Mouse (Mus musculus): ENCODE results near the gene Foxo6. TPM values are rescaled to one million over a fixed set of nuclear protein-coding genes. Genes with fewer than 3 reads are reported as not detected.
A peak's percentile ranks its signal among the peaks of the same experiment; 100 is the strongest.

The Foxo6 gene
- total RNA-seq, 1 experiment from 2014 or later, result not detected

DNA sequence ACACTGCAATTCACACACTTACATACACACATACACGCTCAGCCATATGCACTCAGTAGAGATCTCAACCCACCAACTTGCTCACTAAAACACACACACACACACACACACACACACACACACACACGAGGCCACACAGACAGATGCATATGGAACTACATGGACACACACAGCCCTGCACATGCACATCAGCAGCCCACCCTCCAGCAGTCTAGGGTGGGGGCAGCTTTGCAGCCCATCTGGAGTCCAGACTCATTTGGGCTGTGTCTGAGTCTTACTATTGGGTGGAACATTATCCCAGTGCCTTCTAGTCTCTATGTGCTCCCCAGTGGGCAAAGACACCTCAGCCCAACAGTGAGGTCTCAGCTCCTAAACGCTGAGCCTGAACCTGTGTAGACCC lies 23.0 kb downstream of the Foxo6 start:
- ATAC-seq (replicated peaks; ENCODE audit: insufficient number of reproducible peaks, low FRiP score, low TSS enrichment, poor library complexity, severe bottlenecking), result no peak

DNA sequence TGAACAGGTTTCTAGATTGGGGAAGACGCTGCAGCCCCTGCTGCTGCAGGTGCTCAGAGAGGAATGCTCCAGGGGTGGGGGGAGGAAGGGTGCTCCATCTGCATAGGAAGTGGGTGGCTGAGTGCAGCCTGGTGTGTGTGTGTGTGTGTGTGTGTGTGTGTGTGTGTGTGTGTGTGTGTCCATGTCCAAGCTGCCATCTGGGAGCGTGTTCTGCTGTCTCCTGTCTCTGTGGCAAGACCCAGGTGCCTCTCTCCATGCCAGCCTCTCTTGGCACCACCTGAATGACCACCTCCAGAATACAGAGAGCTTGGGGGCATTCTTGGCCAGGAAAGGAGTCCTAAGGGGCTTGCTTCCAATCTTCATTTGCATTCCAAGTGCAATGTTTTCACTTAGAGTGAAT lies 24.4 kb downstream of the Foxo6 start:
- no peak for ATAC-seq (replicated peaks; ENCODE audit: insufficient number of reproducible peaks, low FRiP score, low TSS enrichment, poor library complexity, severe bottlenecking)

DNA sequence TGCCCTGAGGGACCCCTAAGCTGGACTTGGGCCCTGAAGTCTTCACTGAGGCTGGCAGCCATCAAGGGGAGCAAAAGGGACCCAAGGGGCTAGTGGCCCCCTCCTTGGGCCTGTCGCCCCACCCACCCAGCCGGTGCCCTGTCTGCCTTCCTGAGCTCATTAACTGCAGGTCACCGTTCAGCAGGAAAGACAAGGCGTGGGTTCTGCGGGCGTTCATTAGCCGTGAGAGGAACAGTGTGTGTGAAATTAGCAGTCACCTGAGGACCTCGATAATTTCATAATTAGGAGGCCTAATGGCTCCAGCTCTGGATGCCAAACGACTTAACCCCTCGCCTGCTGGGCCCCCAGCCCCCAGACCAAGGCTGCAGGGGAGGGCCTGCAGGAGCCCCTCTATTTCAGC lies 24.9 kb downstream of the Foxo6 start:
- ATAC-seq (replicated peaks; ENCODE audit: insufficient number of reproducible peaks, low FRiP score, low TSS enrichment, poor library complexity, severe bottlenecking), result no peak

DNA sequence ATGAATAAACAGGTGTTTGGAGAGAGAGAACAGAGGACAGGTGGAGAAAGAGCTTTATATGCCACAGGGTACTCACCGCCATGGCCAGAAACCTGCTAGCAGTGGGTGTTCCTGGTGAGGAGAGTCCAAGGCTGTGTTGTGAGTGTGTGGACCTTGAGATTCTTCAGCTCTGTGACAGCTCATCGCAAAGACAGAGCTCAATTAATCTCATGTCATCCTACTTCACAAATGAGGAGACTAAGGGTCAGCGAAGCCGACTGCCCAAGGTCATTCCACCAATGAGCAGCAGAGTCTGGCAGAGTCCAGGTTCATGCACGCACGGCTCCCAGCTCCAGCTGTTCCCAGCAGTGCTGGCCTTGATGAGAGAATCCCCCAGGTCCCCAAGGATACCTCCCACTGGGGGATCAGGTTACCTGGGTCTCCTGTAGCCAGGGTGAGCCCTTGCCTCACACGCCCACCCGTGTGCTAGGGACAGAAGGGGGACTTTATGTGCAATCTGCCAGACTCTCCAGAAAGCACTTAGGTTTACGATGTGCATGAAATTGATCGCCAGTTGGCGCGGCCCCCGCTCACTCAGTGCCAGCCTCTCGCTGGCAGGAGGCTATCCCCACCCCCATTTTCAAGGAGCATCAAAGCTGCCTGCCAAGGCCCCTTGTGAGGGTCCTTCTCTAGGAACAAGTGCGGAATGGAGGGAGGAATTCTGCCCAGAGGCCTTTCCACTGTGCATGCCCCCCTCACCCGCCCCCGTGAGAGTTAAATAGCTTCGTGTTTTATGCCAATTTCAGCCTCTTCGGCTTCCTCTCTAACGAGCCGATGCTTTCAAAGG lies 27.6 kb downstream of the Foxo6 start:
- no peak for ATAC-seq (replicated peaks; ENCODE audit: insufficient number of reproducible peaks, low FRiP score, low TSS enrichment, poor library complexity, severe bottlenecking)

DNA sequence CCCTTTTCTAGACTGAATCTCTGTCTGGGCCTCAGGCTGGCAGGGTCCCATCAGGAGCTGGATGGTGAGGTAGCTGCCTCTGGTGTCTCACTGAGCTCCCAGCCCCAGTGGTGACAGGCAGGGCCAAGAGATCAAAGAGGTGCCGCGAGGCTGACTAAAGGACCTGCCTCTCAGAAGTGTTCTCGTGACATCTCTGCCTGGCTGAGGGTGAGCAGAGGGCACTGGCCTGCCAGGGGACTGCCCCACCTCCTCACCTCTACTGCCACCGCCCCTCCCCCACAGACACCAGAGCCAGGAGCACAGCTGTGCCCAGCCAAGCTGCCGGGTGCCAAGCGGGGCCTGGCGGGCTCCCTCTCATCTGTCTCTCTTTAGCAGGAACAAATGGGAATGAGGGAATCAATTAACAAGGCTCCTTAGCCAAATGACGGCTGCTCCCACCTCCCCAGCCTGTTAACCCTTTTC lies 38.3 kb downstream of the Foxo6 start:
- ATAC-seq (replicated peaks; ENCODE audit: insufficient number of reproducible peaks, low FRiP score, low TSS enrichment, poor library complexity, severe bottlenecking), result no peak

DNA sequence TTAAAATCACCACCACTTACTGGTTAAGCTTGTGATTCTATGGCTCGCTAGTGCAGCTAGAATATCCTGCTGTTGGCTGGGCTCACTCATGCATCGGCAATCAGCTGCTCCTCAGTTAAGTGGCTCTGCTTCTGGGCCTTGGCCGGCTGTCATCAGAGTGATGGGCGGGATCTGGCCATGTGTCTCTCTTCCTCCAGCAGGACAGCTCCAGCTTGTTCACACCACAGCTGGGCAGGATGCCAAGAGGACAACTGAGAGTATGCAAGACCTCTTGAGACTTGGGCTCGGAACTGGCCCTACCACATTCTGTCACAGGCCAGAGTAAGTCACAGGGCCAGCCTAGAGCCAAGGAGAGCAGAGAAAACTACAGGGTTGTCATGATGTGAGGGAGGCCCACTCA lies 39.7 kb downstream of the Foxo6 start:
- ATAC-seq (replicated peaks; ENCODE audit: insufficient number of reproducible peaks, low FRiP score, low TSS enrichment, poor library complexity, severe bottlenecking), result no peak

DNA sequence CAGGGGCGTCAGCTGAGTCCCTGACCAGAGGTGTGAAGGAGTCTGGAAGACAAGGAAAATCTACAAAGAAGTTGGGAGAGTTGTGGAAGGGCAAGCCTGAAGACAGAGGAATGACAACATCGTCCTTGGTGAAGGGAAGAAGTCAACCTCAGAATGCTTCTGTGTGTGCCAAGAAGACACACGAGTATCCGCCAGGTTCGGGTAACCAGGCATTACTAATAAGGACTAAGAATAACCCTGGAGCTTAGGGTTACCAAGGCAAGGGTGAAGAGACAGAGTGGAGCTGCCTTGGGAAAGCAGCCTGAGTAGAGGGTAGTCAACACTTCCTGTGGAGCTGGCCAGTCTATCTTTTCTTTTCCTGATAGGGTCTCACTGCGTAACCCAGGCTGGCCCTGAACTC lies 41.1 kb downstream of the Foxo6 start:
- 0 out of 2 replicates have a peak, but pooled peaks have one; percentile 13 for ATAC-seq (replicated peaks; ENCODE audit: insufficient number of reproducible peaks, low FRiP score, low TSS enrichment, poor library complexity, severe bottlenecking)

DNA sequence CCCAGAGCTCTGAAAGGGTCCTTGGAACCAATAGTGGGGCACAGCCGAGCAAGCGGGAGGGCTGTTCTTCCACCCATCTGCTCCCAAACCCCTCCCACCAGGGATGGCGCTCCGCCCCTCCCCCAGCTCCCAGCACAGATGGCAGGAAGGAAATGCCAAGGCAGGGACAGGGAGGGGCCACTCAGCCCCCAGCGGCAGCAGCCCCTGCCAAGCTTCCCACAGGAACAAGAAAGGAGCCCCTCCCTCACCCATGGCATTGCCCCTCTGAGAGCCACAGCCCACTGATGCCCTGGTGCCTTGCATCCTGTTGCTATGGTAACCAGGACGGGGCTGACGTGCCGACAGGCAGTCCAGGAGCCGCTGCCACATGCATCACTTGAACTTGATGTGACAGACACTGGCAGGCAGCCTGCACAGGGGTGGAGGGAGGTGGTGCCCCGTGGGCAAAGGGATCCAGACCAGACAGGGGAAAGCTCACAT lies 44.3 kb downstream of the Foxo6 start:
- no peak for ATAC-seq (replicated peaks; ENCODE audit: insufficient number of reproducible peaks, low FRiP score, low TSS enrichment, poor library complexity, severe bottlenecking)

DNA sequence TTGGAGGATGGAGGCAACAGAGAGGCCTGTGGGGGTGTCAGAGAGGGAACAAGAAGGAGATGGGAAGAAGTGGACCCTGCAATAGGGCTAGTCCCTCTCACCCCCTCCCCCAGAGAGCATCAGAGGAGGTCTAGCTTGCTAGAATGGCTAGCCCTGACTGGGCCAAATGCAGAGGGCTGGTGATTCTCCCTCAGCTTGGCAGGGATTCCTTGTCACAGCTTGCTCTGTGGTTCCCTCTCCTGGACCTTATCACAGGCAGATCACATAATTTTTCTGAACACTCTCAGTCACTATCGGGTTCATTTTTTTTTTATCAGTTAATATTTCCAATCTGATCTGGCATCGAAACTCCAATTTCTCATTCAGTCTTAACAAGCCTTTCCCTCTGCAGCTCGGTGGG lies 46.0 kb downstream of the Foxo6 start:
- ATAC-seq (replicated peaks; ENCODE audit: insufficient number of reproducible peaks, low FRiP score, low TSS enrichment, poor library complexity, severe bottlenecking), result no peak

DNA sequence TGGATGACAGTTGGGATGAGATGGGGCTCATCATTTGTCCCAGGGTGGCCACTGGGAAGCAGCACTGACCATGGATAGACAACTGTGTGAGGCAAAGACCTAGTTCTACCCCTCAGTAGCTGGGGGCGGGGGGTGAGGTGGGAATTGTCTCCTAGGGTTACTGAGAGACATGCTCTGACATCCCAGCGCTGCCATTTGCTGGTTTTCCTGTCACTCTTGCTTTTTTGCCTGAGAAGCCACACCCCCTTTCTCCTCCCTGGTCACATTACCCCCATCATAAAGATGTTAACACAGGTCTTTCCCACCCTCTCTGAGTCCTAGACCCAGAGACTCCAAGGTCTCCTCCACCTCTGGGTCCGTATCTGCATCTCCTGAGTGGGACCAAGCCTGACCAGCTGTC lies 47.7 kb downstream of the Foxo6 start:
- no peak for ATAC-seq (replicated peaks; ENCODE audit: insufficient number of reproducible peaks, low FRiP score, low TSS enrichment, poor library complexity, severe bottlenecking)

DNA sequence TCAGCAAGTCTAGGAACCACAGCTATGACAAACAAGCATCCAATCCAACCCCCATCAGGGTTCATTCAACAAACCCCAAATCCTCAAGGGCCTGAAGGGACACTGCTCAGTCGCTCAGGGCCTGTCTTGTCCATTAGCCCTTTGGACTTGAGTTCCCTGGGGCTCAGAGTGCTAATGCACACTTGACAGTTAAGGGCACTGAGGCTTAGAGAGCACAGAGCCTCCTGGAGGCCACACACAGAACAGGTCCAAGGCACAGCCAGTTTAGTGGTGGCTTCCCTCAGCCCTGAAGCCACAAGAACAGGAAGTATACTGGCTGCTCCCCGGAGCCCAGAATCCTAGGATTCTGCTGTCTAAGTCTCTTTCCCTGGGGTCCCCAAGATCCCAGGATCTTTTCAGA lies 53.9 kb downstream of the Foxo6 start:
- no peak for ATAC-seq (replicated peaks; ENCODE audit: insufficient number of reproducible peaks, low FRiP score, low TSS enrichment, poor library complexity, severe bottlenecking)

DNA sequence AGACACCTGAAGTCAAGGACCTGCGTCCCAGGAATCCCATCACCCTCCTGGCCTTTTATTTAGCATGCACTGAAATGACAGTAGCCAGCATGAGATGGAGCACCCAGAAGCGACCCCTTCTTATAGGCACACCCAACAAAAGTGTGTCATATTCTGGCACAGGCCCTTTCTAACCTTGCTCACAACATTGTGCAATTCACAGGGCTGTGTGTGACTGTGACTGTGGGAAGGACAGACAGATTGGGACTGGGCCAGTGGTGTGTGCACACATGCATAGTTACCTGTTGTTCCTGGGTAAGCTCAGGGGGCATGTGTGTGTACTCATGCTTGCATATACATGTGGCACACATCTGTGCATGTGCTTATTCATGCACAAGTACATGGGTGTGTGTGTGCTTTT lies 54.6 kb downstream of the Foxo6 start:
- ATAC-seq (replicated peaks; ENCODE audit: insufficient number of reproducible peaks, low FRiP score, low TSS enrichment, poor library complexity, severe bottlenecking), result no peak

DNA sequence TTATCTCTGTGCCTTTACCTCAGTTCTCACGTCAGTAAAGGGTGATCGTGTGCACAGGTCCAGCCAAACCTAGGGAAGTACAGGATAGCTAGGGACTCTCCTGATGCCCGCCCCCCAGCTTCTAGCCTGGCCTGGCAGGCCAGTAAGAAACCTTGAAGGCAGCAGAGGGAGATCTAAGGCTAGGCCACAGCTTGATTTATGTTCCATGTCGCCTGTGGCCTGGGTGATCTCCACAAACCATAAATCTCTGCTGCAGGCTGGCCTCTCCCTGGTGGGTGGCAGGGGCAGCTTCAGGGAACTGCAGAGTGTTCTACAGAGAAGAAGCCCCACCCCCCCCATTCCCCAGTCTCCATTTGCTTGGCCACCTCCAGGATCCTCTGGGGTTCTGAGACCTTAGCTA lies 55.2 kb downstream of the Foxo6 start:
- ATAC-seq (replicated peaks; ENCODE audit: insufficient number of reproducible peaks, low FRiP score, low TSS enrichment, poor library complexity, severe bottlenecking), result no peak

DNA sequence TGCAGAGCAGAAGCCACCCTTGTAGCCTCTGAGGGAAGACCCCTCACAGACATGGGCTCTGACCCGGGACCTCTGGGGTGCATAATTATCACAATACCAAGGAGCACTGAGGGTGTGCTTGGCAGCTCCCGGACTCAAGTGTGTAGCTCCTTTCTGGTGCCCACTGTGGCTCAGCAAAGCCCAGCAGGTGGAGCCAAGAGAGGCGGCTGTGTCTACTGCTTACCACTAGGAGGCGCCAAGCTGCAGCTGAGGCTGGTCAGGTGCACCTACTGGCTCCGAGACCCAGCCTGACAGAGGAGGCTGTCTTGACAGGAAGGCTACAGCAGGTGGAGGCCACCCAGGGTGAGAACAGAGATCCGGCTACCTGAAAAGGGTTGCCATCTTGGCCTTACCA lies 56.9 kb downstream of the Foxo6 start:
- no peak for ATAC-seq (replicated peaks; ENCODE audit: insufficient number of reproducible peaks, low FRiP score, low TSS enrichment, poor library complexity, severe bottlenecking)

DNA sequence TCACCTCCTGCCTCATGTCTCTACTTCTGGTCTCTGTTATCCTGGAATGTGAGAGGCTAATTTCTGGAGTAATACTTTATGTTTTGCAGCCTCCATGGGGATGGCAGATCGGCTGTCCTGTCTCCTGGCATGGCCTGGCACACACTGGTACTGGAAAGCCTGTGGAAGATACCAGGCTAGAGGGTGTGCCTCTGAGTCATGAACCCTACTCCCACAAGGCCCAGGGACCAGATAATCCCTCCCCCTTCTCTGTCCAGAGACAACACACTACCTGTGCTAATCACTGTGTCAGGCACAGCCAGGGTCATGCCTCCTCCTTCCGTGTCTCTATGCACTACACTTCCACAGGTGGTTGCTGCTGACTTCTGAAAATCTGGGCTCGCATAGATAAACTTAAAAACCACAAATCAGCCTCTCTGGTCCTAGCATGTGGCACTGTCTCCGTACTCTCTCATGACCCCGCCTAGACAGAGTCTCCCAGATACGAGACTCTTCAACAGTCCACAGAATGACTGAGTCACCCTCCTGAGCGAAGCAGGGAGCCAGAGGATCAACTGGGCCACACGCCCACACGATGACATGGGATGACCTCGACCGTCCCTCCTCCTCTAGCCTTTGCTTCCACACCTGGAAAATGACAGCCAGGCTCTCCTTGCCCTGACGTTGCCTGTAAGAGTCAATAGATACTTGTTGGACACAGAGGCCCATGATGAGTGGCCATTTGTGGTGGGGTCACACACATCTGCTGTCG lies 57.5 kb downstream of the Foxo6 start:
- no peak for ATAC-seq (replicated peaks; ENCODE audit: insufficient number of reproducible peaks, low FRiP score, low TSS enrichment, poor library complexity, severe bottlenecking)

DNA sequence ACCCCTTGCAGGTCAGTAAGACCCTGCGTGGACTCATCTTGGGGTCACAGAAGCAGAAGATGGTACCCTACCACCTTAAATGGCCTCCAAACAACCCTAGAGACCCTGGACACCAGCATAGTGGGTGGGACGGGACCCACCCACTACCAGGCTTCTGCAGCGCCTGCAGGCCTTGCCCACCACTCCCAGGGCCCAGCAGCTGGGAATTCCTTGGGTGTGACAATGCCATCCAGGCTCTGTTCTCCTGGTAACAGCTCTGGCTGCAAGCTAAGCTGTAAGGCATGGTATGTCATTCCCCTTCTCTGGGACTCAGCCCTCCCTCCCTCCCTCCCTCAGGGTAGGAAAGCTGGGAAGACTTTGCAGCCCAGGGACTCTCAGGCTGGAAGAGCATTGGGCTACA lies 58.5 kb downstream of the Foxo6 start:
- ATAC-seq (replicated peaks; ENCODE audit: insufficient number of reproducible peaks, low FRiP score, low TSS enrichment, poor library complexity, severe bottlenecking), result no peak

DNA sequence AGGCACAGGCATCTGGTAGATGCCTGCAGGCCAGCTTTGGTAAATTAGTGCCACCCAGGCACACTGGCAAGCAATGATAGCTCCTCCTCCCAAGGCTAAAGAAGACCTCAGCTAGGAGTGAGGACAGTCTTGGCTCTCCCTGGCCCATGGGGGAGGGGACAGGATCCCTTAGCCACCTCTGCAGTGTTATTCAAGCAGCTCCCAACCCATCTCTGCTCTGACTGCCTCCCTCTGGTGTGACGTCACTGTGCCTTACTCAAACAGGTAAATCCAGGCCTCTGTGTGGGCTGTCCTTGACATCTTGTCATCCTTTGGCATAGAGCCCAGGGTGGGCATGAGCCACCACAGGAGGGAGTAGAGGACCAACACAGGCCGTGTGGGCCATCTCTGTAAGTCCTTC lies 59.9 kb downstream of the Foxo6 start:
- ATAC-seq (replicated peaks; ENCODE audit: insufficient number of reproducible peaks, low FRiP score, low TSS enrichment, poor library complexity, severe bottlenecking), result no peak

DNA sequence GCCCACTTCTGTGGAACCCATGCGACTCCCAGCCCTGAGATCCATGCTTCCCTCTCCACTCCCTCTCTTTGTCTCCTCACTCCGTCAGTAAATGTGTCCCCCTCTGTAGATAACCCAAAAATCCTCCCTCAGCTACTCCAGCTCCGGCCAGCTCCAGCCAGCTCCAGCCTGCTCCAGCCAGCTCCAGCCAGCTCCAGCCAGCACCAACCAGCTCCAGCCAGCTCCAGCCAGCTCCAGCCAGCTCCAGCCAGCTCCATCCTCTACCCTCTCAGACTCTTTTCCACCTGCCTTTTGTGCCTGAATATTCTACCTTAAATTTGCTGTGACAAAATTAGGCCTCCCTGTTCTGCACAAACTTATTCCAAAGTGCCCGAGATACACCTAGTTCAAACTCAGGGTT lies 60.5 kb downstream of the Foxo6 start:
- no peak for ATAC-seq (replicated peaks; ENCODE audit: insufficient number of reproducible peaks, low FRiP score, low TSS enrichment, poor library complexity, severe bottlenecking)

DNA sequence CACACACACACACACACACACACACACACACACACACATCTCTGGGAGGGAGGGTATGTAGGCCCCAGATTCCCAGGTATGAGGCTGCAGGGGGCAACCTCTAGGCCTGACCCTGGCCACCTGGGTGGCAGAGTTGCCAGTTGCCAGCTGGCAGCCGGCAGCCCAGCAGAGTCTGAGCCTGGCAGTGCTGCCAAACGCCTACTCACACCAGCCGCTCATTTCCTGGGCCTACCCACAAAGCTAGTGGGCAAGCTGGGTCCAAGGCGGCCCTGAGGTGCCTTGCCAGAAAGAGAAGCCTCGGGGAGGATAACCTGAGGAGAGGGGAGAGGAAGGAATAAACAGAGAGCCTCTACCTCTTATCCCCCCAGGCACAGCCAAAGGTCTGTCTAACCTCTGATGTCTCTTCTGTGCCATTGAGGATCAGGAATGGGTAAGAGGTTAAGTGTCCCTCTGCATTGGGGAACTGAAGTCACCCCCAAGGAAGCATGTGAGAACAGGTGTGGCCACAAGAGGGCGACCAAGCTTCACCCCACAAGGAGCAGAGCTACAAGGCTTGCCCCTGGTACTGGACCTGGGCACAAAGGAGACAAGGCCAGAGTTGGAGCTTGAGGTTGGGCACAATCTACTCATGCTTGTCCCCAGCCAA lies 61.9 kb downstream of the Foxo6 start:
- ATAC-seq (replicated peaks; ENCODE audit: insufficient number of reproducible peaks, low FRiP score, low TSS enrichment, poor library complexity, severe bottlenecking), result no peak

DNA sequence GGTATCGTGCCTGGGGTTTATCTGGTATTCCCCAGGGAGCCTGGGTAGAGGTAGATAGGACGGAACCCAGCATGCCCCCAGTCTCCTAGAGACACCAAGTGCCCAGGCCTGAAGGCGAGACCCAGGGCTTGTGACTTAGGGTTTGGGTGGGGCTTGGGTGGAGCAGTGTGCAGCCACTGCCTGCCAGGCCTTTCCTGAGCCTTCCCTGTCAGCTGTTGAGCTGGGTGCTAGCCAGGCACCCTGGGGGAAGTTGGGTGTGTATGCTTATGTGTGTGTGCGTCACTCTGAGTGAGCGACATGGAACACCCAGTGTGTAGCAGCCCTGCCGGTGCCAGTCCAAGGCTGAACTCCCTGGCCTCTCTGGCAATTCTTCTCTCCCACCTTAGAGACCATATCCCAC lies 63.3 kb downstream of the Foxo6 start:
- no peak for ATAC-seq (replicated peaks; ENCODE audit: insufficient number of reproducible peaks, low FRiP score, low TSS enrichment, poor library complexity, severe bottlenecking)

All from monocyte, adult 5-6 weeks (primary cell).